Mouse (Mus musculus) brain, embryonic 14.5 days (tissue): ENCODE results near the gene Aurka.

Experiments used
- CTCF ChIP-seq: fragments of 200-500 bp; IDR thresholded peaks from 2 replicates; pipeline ENCODE4 v1.5.1; 2012; ENCODE audit warnings: inconsistent platforms, mild to moderate bottlenecking, moderate library complexity, borderline replicate concordance; ENCODE audit not compliant: insufficient read depth, insufficient read length; ENCODE audit errors: extremely low read depth
- POLR2A ChIP-seq: fragments of 200-500 bp; IDR thresholded peaks from 2 replicates; pipeline ENCODE4 v1.6.1; 2012; ENCODE audit warnings: mild to moderate bottlenecking, inconsistent platforms, borderline replicate concordance; ENCODE audit not compliant: poor library complexity, insufficient read depth, insufficient read length, severe bottlenecking; ENCODE audit errors: extremely low read depth

- no peak for TF ChIP-seq CTCF
- TF ChIP-seq POLR2A = no peak
Observed at GRCm38 (mm10) chr2:172406173-172406572, 35.8 kb upstream of the Aurka start.
